Mouse (Mus musculus): Measurements from ENCODE around the gene Vmn1r93. TPM values are rescaled to one million over a fixed set of nuclear protein-coding genes. Genes with fewer than 3 reads are reported as not detected.
"Not testable (repeated sequence)": the region's sequence is repeated elsewhere in the genome, so short reads cannot be mapped to it uniquely, and the experiment has no call there.

Gene Vmn1r93
- total RNA-seq (2014; rRNA removed; ENCODE audit: low replicate concordance) (not detected in 2 replicates), polyA plus RNA-seq (2015; fragmentation: Nextera tagmentation; extraction: Ambion mirVana) (not detected in 2 replicates)

- not testable (repeated sequence) for H3K9ac ChIP-seq (replicated peaks; ENCODE audit: low read depth, low read length); ATAC-seq (ENCODE audit: insufficient read depth, low read depth); H3K27me3 ChIP-seq (ENCODE audit: control insufficient read depth, insufficient read depth, low read length); H3K27ac ChIP-seq (ENCODE audit: low read depth); H3K4me1 ChIP-seq (ENCODE audit: control insufficient read depth, insufficient read depth); H3K4me3 ChIP-seq (ENCODE audit: low read depth, low read length); H3K9me3 ChIP-seq (replicated peaks; ENCODE audit: control insufficient read depth, low read length); DNase-seq (ENCODE audit: low spot score); H3K36me3 ChIP-seq (replicated peaks; ENCODE audit: control insufficient read depth, insufficient read depth, low read length); H3K4me2 ChIP-seq (ENCODE audit: low read depth, low read length)
- no CpG with 5 or more reads among the region's 5 CpGs for WGBS
Measured at GRCm38 (mm10) chr7:20138988-20139387, at the start of gene Vmn1r93. Gene Vmn1r93 (minus strand): TSS chr7:20139088.

- not testable (repeated sequence) for ATAC-seq (ENCODE audit: insufficient read depth, low read depth); DNase-seq (ENCODE audit: low spot score)
Measured at GRCm38 (mm10) chr7:20168277-20168676, 29.4 kb upstream of the Vmn1r93 start, which contains the start of gene Vmn1r94. Gene Vmn1r94 (minus strand): TSS chr7:20168377.

GRCm38 (mm10) chr7:20122479-20122878, 16.4 kb downstream of the Vmn1r93 start, which contains the start of gene Gm16442:
Gene Gm16442 (minus strand): TSS chr7:20122579.
- H3K4me3 ChIP-seq (ENCODE audit: low read depth, low read length); H3K4me2 ChIP-seq (ENCODE audit: low read depth, low read length); H3K36me3 ChIP-seq (replicated peaks; ENCODE audit: control insufficient read depth, insufficient read depth, low read length); DNase-seq (ENCODE audit: low spot score); H3K27ac ChIP-seq (ENCODE audit: low read depth); ATAC-seq (ENCODE audit: insufficient read depth, low read depth); H3K9ac ChIP-seq (replicated peaks; ENCODE audit: low read depth, low read length); H3K4me1 ChIP-seq (ENCODE audit: control insufficient read depth, insufficient read depth); H3K27me3 ChIP-seq (ENCODE audit: control insufficient read depth, insufficient read depth, low read length); H3K9me3 ChIP-seq (replicated peaks; ENCODE audit: control insufficient read depth, low read length): not testable (repeated sequence)
- no CpG with 5 or more reads among the region's 2 CpGs for whole genome bisulfite sequencing

More at GRCm38 (mm10) chr7:20168277-20168676, 29.4 kb upstream of the Vmn1r93 start, which contains the start of gene Vmn1r94:
- H3K4me1 ChIP-seq (ENCODE audit: control insufficient read depth, insufficient read depth); H3K4me2 ChIP-seq (ENCODE audit: low read depth, low read length); H3K27ac ChIP-seq (ENCODE audit: low read depth); H3K9me3 ChIP-seq (replicated peaks; ENCODE audit: control insufficient read depth, low read length); H3K9ac ChIP-seq (replicated peaks; ENCODE audit: low read depth, low read length); H3K36me3 ChIP-seq (replicated peaks; ENCODE audit: control insufficient read depth, insufficient read depth, low read length); H3K27me3 ChIP-seq (ENCODE audit: control insufficient read depth, insufficient read depth, low read length); H3K4me3 ChIP-seq (ENCODE audit: low read depth, low read length): not testable (repeated sequence)
- no CpG with 5 or more reads among the region's 3 CpGs for WGBS

GRCm38 (mm10) chr7:20099380-20099779, 39.5 kb downstream of the Vmn1r93 start, which contains the start of gene Vmn1r91:
Gene Vmn1r91 (plus strand): TSS chr7:20099680.
- H3K36me3 ChIP-seq (replicated peaks; ENCODE audit: control insufficient read depth, insufficient read depth, low read length); H3K4me2 ChIP-seq (ENCODE audit: low read depth, low read length); H3K27me3 ChIP-seq (ENCODE audit: control insufficient read depth, insufficient read depth, low read length); H3K27ac ChIP-seq (ENCODE audit: low read depth); H3K4me1 ChIP-seq (ENCODE audit: control insufficient read depth, insufficient read depth); H3K4me3 ChIP-seq (ENCODE audit: low read depth, low read length); DNase-seq (ENCODE audit: low spot score); H3K9me3 ChIP-seq (replicated peaks; ENCODE audit: control insufficient read depth, low read length); ATAC-seq (ENCODE audit: insufficient read depth, low read depth); H3K9ac ChIP-seq (replicated peaks; ENCODE audit: low read depth, low read length): not testable (repeated sequence)
- 73% methylated on average over 5 of the region's 5 CpGs for WGBS

Other genes with a start within 250 kb of the Vmn1r93 start
- gene Pvr, start 217.9 kb downstream of the Vmn1r93 start, total RNA-seq (2014; rRNA removed; ENCODE audit: low replicate concordance), result 25.8 and 26.1 TPM in 2 replicates
- 11.3 and 11.6 TPM in 2 replicates for gene Pvr, start 217.9 kb downstream of the Vmn1r93 start, polyA plus RNA-seq (2015; fragmentation: Nextera tagmentation; extraction: Ambion mirVana)
- gene Igsf23, start 188.3 kb downstream of the Vmn1r93 start, total RNA-seq (2014; rRNA removed; ENCODE audit: low replicate concordance), result 3.9 and 12.4 TPM in 2 replicates
- 3.6 and 4.1 TPM in 2 replicates for gene Igsf23, start 188.3 kb downstream of the Vmn1r93 start, polyA plus RNA-seq (2015; fragmentation: Nextera tagmentation; extraction: Ambion mirVana)
- not detected in 2 replicates for gene Ceacam20, start 173.7 kb downstream of the Vmn1r93 start, total RNA-seq (2014; rRNA removed; ENCODE audit: low replicate concordance)
- not detected in 2 replicates for gene Ceacam20, start 173.7 kb downstream of the Vmn1r93 start, polyA plus RNA-seq (2015; fragmentation: Nextera tagmentation; extraction: Ambion mirVana)
- not detected in 2 replicates for gene Nlrp9b, start 147.6 kb downstream of the Vmn1r93 start, total RNA-seq (2014; rRNA removed; ENCODE audit: low replicate concordance)
- not detected in 2 replicates for gene Nlrp9b, start 147.6 kb downstream of the Vmn1r93 start, polyA plus RNA-seq (2015; fragmentation: Nextera tagmentation; extraction: Ambion mirVana)
- gene Vmn1r91, start 39.4 kb downstream of the Vmn1r93 start, total RNA-seq (2014; rRNA removed; ENCODE audit: low replicate concordance), result not detected in 2 replicates
- not detected in 2 replicates for gene Vmn1r91, start 39.4 kb downstream of the Vmn1r93 start, polyA plus RNA-seq (2015; fragmentation: Nextera tagmentation; extraction: Ambion mirVana)
- gene Gm16442, start 16.5 kb downstream of the Vmn1r93 start, total RNA-seq (2014; rRNA removed; ENCODE audit: low replicate concordance), result not detected in 2 replicates
- not detected in 2 replicates for gene Gm16442, start 16.5 kb downstream of the Vmn1r93 start, polyA plus RNA-seq (2015; fragmentation: Nextera tagmentation; extraction: Ambion mirVana)
- not detected in 2 replicates for gene Vmn1r94, start 29.3 kb upstream of the Vmn1r93 start, total RNA-seq (2014; rRNA removed; ENCODE audit: low replicate concordance)
- gene Vmn1r94, start 29.3 kb upstream of the Vmn1r93 start, polyA plus RNA-seq (2015; fragmentation: Nextera tagmentation; extraction: Ambion mirVana), result not detected in 2 replicates
- not detected in 2 replicates for gene Vmn1r95, start 54.6 kb upstream of the Vmn1r93 start, total RNA-seq (2014; rRNA removed; ENCODE audit: low replicate concordance)
- not detected in 2 replicates for gene Vmn1r95, start 54.6 kb upstream of the Vmn1r93 start, polyA plus RNA-seq (2015; fragmentation: Nextera tagmentation; extraction: Ambion mirVana)
- gene Gm6164, start 66.5 kb upstream of the Vmn1r93 start, total RNA-seq (2014; rRNA removed; ENCODE audit: low replicate concordance), result not detected in 2 replicates
- not detected in 2 replicates for gene Gm6164, start 66.5 kb upstream of the Vmn1r93 start, polyA plus RNA-seq (2015; fragmentation: Nextera tagmentation; extraction: Ambion mirVana)
- gene Gm4498, start 94.7 kb upstream of the Vmn1r93 start, total RNA-seq (2014; rRNA removed; ENCODE audit: low replicate concordance), result not detected in 2 replicates
- not detected in 2 replicates for gene Gm4498, start 94.7 kb upstream of the Vmn1r93 start, polyA plus RNA-seq (2015; fragmentation: Nextera tagmentation; extraction: Ambion mirVana)
- not detected in 2 replicates for gene Gm5890, start 123.7 kb upstream of the Vmn1r93 start, total RNA-seq (2014; rRNA removed; ENCODE audit: low replicate concordance)
- not detected in 2 replicates for gene Gm5890, start 123.7 kb upstream of the Vmn1r93 start, polyA plus RNA-seq (2015; fragmentation: Nextera tagmentation; extraction: Ambion mirVana)
- gene Gm4133, start 195.0 kb upstream of the Vmn1r93 start, total RNA-seq (2014; rRNA removed; ENCODE audit: low replicate concordance), result not detected in 2 replicates
- not detected in 2 replicates for gene Gm4133, start 195.0 kb upstream of the Vmn1r93 start, polyA plus RNA-seq (2015; fragmentation: Nextera tagmentation; extraction: Ambion mirVana)
- not detected in 2 replicates for gene Gm5728, start 236.3 kb upstream of the Vmn1r93 start, total RNA-seq (2014; rRNA removed; ENCODE audit: low replicate concordance)
- gene Gm5728, start 236.3 kb upstream of the Vmn1r93 start, polyA plus RNA-seq (2015; fragmentation: Nextera tagmentation; extraction: Ambion mirVana), result not detected in 2 replicates